Mouse (Mus musculus) kidney, adult 18-20 months (tissue): Measurements from ENCODE around the gene Ovch2.

ENCODE experiments used
- DNase-seq: peaks from one replicate; pipeline ENCODE4 v3.0.0; 2021

The Ovch2 gene

DNA sequence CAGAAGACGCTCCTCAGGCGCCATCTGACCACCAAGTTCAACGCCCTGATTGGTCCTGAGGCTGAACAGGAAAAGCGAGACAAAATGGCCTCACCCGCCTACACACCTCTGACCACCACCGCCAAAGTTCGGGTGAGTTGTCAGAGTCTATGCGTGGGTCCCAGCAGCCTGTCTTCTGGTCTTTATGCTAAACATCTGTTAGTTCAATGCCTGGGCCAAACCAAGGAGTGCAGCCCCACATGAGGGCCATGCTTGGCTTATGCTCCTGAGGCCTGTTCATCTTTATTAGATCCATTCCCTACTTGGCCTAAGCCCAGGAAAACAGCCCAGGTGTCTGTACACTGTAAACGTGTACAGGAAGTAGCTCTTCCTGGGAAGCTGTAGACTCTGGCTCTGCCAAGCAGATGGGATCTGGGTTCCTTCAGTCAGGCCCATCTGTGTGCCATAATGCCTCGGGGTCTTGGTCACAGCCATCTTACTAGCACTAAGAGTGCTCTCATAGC lies 58.0 kb downstream of the Ovch2 start:
- no peak for DNase-seq

DNA sequence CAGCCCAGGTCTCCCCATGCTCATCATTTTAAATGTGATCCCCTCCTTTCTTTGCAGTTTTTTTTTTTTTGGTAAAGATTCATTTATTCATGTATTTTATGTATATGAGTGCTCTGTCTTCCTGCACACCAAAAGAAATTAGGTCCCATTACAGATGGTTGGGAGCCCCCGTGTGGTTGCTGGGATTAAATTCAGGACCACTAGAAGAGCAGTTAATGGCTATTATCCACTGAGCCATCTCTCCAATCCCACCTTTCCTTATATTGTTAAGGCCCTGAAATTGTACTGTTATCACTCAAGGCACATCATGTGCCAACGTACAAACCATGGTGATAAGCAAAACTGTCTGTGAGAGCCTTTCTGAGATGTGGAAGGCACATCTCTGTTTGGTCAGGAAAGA lies 62.3 kb downstream of the Ovch2 start:
- DNase-seq: no peak

DNA sequence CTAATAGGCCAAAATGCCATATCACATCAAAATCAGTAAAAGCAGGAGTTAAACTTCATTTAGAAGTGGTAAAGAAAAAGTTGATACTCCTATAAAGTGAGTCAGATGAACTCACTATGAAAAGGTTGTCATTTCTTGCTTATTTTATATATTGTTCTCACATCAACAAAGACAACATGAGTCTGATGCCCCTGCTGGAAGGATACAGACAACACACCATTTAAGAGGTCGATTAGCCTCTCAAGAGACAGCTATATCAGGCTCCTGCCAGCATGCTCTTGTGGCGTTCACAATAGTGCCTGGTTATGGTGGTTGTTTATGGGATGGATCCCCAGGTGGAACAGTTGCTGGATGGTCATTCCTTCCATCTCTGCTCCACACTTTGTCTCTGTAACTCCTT lies 67.8 kb downstream of the Ovch2 start:
- no peak for DNase-seq
